Mouse (Mus musculus) CD4-positive helper T cell, adult 2 months (primary cell): ENCODE measurements around the gene Fmnl1.

Experiments used
- DNase-seq: peaks from one replicate; pipeline ENCODE4 v3.0.0-alpha.2; 2012; ENCODE audit warnings: low read depth, missing footprints, low spot score

Fmnl1 gene

DNA sequence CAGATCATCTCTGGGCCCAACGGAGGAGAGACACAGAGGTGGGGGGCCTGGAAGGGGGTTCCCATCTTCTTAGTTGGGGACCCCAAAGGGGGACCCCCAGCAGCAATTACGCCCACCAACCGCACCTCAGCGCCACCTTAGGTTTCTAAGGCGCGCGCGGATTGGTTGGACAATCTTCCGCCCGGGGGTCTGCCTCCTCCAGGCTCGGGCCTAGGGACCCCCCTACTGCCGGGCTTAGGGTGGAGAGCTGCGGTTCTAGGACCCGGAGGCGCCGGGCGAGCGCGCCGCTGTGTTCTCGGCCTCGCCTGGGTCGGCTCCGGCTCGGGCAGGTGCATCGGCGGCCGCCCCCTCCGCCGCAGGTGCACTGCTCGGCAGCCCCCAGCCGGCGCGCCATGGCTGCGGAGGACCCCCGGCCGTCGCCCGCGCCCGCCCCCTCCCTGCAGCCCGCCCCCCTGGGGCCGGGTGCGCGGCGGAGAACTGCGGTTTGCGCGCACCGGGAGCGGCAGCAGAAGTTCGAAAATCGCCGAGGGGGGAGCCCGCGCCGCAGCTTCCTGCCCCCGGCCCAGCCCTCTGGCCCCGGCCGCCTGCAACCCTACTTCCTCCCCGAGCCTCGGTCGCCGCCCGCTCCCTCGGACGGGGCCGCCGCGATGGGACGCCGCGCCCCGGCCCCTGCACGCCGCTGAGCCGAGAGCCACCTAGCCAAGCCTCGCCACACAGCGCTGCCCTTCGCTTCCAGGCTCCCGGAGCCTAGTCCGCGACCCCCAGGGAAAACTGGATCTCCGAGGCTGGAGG, at the start of gene Fmnl1:
Fmnl1 (plus strand) TSS at position 614 of the 792 bp plus-strand sequence.
- peak; percentile 76 for DNase-seq

DNA sequence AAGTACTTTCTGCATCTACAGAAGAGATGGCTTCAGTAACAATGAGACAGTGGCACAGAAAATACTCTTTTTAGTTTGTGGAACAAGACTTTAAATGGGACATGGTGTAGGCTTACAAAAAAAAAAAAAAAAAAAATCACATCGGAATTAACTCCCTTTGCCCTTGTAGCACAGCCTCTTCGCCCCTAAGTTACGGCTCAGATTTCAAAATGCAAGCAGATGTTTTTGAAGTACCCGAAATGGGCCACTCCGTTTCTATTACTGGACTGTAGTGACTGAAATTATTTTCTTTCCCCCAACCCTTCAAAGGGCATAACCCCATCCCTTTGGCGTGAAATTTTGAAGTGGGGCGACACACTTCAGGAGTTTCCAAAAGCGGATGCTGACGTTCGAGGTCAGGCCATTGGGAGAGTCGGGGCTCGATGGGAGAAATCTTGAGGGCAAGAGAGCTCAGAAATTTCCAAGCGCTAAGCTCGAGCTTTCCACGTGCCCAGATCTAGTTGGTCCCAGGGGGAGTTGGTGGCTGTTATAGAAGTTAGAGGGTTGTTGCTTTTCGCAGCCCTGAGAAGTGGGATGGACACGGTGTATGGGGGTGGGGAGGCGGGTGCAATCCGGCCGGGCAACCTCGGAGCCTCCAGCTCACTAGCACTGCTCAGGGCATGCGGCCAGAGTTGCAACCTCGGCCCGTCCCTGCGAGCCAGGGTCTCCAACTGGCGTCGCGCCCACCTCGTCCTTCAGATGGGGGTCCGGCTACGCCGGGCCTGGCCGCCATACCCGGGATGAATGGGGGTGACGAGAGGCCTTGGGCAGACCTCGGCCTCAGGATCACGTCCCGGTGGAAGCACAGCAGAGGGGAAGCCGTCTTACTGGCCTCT, 39.0 kb upstream of the Fmnl1 start, which contains the start of gene Hexim2:
Hexim2 (plus strand) TSS at position 729 of the 875 bp plus-strand sequence.
- DNase-seq: no peak

DNA sequence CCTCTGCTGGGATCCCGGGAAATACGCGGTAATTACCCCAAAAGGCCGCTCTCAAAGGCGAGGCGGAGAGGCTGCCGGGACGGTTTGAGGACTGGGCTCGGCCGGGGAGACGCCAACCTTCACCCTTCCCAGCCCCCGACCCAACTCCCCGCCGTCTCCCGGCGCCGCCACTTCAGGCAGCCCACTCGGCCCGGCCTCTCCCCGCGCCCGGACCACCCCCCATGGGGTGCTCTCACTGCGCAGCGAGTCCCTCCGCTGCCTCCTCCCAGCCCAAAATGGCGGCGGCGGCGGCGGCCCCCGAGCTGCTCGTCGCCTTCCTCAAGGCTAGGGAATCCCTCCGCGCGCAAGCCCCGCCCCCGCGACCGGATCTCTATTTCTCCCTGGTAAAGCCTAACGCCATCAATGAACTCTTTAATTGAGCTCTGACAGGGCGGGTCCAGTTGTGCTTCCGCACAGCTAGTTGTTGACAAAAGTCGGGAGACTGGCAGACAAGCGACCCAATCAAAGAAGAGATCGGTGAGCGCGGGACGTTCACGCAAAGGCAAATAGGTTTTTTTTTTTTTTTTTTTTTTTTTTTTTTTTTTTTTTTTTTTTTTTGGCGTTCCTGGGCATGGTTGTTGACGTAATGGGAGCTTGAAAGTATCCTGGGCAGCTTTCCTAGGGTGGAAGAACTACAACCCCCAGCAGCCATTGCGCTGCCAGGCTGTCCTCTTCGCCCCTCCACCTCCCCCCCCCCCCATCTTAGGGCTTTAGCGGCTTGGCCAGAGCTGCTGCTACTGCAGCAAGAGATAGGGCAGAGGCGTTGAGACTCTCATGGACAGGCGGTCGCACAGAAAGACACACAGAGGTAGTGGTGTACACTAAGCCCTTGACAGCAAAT, 38.1 kb upstream of the Fmnl1 start:
- peak; percentile 100 for DNase-seq

DNA sequence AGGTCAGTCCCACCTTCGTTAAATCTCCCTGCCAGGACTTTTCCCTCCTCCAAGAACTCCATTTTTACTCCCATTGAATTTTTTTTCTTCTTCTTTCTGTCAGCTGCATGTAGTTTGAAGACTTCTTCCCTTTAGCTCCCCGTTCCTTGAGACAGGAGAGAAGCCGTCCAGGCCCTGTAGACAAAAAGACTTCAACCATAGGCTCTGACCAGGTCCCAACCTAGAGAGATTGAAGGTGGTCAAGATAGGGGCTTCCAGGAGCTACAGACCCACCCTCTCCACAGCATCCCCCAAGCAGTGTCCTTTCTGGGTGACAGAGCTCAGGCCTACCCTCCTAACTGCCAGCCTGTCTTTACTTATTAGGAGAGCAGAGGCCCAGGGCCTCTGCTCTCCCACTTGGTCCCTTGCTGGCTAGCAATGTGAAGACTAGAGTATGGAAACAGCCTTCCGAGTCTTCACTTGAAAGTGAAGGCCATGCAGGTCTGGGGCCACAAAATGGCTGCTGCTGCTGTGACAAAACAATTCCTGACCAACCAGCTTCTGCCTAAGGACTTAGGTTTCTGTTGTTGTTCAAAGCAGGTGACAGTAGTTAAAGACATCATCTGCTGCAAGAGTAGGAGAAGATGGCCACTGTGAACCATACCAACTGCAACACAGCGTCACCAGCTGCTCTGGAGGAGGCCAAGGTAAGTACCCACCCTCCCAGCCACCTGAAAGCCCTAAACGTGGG, 37.3 kb upstream of the Fmnl1 start:
- DNase-seq: peak; percentile 26

DNA sequence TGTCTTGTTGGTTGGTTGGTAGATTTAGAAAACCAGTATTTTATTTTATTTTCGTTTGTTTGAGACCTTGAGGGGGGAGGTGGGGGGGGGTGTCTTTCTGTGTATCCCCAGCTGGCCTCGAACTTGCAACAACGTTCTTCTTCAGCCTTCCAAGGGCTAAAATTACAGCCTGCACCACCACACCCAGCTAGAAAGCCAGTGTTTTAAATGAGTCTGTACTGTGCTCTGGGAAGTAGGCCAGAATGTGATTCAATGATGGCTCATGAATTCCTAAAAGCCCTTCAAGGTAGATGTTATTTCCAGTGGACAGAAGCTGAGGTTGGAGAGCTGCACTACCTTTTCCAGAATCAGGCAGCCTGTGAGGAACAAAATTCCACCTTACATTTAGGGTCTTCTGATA, 36.7 kb upstream of the Fmnl1 start:
- DNase-seq: no peak

DNA sequence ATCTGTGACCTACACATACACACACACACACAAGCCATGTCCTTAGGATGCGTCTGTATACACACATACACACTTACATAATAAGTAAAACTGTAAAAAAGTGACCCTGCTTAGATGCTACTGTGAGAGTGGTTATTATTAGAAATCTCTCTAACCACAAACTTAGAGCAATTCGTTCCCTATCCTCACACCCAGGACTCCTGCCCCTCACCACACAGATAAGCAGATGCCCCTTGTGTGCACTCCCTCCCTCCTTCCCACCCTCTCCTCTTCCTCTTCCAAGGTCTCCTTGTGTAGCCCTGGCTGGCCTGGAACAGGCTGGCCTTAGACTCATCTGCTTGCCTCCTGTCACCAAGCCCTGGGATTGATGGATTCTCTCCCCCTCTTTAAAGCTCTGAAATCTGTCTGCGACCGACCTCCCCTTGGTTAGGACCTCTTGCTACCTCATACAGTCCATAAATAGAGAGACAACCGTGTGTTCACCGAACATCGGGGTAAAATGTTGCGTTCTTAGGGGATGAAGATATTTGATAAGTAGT, 34.8 kb upstream of the Fmnl1 start:
- no peak for DNase-seq

DNA sequence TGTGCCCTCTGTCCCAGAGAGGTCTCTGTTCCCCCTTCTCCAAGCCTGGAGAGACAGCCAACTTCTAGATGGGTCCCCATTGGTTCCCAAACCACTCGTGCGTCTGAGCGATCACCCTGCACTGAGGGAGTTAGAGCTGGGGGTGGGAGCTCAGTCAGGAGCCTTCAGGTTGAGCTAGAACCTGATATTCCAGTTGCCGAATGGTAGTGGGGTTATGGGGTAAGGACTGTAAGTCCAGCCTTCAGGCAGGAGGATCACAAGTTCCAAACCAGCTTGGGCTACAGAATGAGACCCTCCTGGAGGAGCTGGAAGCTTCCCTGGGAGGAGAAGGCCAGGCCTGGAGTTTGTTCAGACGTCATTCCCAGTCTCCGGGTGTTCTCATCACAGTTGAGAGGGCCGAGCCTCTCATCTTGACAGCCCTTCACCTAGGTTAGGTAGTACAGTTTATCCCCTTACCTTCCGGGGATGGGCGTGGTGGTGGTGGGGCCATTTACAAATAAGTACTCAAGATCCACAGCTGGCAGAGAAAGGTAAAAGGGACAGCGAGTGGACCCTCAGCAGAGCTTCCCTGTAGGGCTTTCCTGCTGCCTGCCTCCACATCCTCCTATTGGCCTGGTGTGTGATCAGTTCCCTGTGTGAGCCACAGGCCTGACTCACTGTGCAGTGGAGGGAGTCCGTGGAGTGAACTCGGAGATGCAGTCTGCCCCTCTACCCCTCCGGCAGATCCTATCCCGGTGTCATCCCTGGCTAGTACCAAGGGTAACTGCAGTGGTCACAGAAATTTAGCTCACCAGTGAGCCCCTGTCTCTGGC, 30.8 kb upstream of the Fmnl1 start:
- DNase-seq: no peak

DNA sequence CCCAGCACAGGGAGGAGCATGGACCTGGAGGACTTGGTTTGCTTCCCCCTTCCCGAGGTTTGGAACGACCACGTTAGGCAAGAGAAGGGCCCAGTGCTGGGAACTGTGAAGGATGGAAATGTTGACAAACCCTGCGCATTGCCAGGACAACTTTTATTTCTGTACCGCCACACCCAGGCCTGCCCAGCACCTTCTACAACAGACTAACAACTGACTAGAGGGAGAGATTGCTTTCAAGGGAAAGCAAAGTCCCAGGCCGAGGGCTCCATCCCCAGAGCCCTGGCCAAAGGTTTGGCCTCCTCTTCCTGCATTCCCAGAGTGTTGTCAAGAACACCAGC, 30.2 kb upstream of the Fmnl1 start:
- no peak for DNase-seq

DNA sequence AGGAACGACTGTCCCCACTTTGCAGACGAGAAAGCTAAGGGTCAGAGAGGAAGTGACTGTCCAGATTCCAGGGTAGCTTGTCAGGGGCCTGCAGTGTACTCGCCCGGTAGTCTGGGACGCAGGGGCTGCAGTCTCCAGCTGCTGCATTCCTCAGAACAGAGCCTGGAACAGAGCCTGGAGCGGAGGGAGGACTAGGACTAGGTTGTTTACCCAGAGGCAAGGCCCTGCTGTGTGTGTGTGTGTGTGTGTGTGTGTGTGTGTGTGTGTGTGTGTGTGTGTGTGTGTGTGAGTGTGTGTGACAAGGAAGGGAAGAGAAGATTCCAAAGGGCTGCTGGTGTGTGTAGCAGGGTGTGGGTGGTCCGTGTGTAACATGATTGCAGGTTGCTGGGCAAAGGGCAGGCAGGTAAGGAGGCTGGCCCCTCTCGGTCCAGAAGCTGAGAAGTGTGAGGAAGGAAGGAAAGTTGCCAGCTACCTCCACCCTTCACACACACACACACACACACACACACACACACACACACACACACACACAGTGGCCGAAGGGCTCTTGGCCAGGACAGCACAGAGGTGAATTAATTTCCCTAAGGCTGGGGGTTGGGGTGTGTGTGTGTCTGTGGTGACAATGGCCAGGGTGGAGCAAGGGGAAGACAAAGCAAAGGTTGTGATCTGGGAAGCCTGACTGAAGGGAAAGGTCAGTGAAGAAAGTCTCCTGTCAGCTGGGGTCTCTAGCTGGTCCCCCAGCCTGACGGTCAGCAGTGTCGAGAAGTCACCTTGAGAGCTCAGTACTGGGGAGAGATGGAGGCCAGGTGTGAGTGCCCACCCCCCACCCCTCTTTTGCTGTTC, 29.6 kb upstream of the Fmnl1 start:
- DNase-seq: no peak

DNA sequence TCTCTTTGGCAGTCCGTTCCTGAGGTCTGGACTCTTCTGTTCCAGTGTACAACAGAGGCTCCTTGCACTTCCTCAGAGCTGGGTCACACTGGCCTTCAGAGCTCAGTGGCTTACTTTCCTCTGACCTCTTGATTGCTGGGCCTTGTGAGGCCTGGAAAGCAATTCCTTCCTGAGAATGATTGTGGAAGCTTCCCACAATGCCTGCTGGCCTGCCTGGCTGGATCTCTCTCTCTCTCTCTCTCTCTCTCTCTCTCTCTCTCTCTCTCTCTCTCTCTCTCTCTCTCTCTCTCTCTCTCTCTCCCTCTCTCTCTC, 29.0 kb upstream of the Fmnl1 start:
- DNase-seq: no peak

DNA sequence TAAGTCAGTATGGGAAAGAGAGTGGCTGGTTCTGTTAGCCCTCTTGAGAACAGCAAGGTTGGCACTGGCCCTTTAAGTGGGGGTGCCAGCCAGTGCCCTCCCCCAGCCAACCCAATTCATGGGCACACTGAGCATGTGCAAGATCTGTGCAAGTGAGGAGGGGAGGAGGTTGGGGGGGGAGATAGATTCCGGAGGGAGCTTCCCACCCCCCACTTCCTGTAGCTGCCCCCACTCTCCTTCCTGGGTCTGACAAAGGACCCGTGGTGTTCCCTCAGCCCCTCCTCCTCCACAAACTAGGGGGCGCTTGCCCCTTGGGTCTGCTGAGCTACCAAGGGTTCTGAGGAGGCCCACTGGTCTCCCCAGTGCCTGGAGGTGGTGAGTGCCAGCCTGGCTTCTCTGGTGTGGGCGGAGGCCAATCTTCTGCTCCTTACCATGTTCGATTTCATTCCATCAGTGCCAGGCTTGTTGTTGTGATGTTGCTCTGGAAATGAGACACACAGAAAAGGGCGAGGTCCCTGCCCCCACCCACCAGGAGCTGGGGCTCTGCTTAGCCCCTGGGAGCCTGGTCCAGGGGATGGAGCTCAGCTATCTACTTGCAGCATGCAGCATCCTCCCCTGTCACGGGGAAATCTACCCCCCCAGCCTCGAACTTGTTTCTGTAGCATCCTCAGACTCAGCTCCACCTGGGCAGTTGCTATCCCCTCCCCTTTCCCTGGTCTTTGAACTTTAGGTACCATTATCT, 28.3 kb upstream of the Fmnl1 start:
- DNase-seq: peak; percentile 83

DNA sequence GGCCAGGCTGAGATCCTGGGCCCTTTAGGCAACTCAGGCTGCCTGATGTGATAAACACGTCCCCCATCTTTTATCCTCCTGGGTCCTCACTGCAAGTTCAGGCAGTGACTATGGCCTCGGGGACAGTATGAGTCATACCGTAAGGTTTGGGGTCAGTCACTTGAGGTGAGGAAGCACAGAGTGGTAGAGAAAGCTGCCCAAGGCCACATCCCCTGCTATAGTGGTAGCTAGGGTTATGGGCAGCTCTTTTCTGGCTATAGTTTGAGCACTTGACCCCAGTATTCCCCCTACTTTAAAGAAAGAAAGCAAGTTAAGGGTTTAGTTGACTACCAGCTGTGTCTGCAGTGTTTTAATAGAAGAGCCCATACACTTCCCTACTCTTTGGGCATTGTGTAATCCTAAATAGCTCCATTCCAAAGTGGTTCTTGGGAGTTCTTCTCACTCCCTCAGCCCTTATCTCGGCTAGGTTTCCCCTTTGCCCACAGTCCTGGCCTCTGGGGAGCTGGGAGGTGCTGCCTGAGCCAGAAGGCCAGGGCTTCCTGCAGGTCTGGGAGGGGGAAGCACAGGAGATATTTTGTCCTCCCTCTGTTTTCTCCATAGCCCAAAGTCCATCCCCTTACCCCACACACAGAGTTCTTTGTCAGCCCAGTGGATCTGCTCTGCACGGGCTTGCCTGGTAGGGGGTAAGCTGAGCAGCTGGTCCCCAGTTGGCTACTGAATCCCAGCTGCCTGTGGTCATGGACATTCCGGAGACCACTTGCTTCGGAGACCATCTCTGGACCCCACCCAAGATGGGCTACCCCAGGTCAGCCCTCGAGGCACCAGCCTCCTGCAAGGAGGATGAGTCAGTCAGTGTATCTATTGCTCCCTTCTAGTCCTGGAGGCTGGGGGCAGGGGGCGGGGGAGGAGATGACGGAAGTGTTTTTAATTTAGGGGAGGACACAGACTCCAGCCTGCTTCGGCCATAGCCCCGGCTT, 26.3 kb upstream of the Fmnl1 start:
- DNase-seq: no peak

DNA sequence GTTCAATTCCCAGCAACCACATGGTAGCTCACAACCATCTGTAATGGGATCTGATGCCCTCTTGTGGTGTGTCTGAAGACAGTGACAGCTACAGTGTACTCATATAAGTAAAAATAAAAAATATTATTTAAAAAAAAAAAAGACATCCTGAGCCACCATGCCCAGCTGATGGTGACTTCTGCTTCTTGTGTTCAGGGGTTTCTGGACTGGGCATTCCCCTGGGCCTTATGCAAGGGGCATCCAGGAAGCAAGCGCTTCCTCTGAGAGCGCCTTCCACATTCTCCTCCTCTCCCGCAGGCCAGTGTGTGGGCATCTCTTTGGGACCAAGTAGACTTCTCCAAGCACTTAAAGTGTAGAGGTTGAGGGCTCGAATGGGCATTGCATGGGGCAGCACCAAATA, 24.5 kb upstream of the Fmnl1 start:
- no peak for DNase-seq

DNA sequence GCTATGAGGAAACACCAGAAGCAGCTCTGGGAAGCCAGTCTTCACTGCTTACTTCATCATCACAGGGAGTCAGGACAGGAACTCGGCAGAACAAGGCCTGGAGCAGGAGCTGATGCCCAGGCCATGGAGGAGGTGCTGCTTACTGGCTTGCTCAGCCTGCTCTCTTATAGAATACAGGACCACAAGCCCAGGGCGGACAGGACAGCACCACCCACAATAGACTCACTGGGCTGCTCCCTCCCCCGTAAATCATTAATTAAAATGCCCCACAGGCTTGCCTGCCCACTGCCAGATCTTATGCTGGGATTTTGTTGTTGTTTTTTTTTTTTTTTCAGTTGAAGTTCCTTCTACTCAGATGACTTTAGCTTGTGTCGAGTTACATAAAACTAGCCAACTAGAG, 23.1 kb upstream of the Fmnl1 start:
- no peak for DNase-seq

DNA sequence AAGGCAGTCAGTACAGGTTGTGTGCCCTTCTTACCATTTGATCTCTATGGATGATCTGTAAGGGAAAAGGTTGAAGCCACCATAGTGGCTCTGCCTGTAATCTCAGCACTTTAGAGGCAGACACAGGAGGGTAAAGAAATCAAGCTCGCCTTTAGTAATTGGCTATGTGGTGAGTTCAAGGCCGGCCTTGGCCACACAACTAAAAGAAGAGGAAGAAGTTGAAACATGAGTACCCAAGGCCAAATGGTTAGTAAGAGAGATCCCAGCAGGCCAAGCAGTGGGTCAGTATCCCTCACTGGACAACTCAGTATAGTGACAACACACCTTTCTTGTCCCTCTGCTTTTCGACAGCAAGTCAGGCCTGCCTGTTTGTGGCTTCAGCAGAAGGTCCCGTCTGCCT, 21.1 kb upstream of the Fmnl1 start:
- no peak for DNase-seq

DNA sequence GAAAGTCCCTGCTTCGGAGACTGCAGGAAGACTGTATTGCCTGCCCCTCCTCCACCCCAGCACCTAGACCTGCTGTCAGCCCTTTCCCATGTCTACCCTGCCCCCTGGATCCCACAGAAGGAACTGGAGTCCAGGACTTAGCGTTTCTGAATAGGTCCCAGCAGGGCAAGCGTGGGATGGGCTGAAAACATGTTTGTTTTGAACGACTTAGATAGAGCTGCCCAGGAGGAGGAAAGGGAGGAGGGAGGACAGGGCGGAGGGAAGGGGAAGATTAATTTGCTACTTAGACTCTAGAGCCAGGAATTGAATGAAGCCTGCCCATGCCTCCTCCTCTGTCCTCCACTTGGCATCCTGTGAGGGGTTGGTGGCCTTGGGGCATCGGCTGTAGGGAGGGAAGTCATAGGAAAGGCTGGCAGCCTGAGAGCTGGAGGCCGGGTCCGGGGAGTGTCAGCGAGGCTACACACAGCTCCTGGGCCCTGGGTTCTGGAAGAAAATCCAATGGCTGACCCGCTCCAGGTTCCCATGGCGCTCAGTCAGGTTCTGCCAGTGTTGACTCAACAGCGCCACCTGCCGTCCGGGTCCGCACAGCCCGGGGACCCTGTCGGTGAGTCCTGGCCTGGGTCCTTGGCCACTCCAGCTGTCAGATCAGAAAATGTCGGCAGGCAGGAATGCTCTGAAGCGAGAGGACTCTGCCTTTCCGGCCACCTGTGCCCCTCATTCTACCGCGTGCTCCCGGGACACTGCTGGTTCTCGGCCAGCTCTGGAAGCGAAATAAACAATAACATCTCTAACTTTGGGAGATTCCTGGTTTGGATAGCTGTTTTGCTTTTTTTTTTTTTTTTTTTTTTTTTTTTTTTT, 12.1 kb upstream of the Fmnl1 start:
- peak; percentile 91 for DNase-seq
